Mouse (Mus musculus): ENCODE results near the gene Ttc5. TPM values are rescaled to one million over a fixed set of nuclear protein-coding genes. Genes with fewer than 3 reads are reported as not detected.
"Not testable (repeated sequence)": the region's sequence is repeated elsewhere in the genome, so short reads cannot be mapped to it uniquely, and the experiment has no call there.

Gene Ttc5
- polyA plus RNA-seq, 1 experiment = 49.3 TPM

- no peak for TF ChIP-seq POLR2A (IDR thresholded peaks at IDR 0.05; ENCODE audit: borderline replicate concordance, low read depth, low read length)
- TF ChIP-seq CTCF (IDR thresholded peaks at IDR 0.05; ENCODE audit: low read depth, low read length) = no peak
- Histone ChIP-seq H3K4me3 (ENCODE audit: insufficient read depth, low read length) (peak overlapping the region; percentile 86), H3K4me1 (ENCODE audit: control insufficient read depth, insufficient read depth, low read length) (peaks cover 2% of the 10 kb centered on the region), H3K27ac (ENCODE audit: insufficient read depth, low read depth, low read length) (peak overlapping the region; percentile 34)
These were observed 698 bp downstream of the Ttc5 start for GRCm38 (mm10) chr14:50784391-50785250.

DNA sequence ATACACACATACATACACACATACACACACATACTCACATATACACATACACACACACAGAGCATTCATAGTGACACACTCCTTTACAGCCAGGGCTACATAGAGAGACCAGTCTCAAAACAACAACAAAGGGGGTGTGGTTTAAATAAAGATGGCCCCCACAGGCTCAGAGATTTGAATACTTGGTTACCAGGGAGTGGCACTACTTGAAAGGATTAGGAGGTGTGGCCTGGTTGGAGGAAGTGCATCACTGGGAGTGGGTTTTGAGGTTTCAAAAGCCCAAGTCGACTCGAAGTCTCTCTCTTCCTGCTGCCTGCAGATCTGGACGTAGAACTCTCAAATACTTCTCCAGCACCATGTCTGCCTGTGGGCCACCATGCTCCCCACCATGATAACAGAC, 3.2 kb downstream of the Ttc5 start:
- Histone ChIP-seq H3K27ac (ENCODE audit: insufficient read depth, low read depth, low read length) (no peak overlapping the region), H3K4me1 (ENCODE audit: control insufficient read depth, insufficient read depth, low read length) (peaks cover 2% of the 10 kb centered on the region), H3K4me3 (ENCODE audit: insufficient read depth, low read length) (no peak overlapping the region)
- TF ChIP-seq POLR2A (IDR thresholded peaks at IDR 0.05; ENCODE audit: borderline replicate concordance, low read depth, low read length) = no peak
- no peak for TF ChIP-seq CTCF (IDR thresholded peaks at IDR 0.05; ENCODE audit: low read depth, low read length)

- H3K27ac ChIP-seq (ENCODE audit: insufficient read depth, low read depth, low read length) = no peak overlapping the region
- no peak overlapping the region for H3K4me3 ChIP-seq (ENCODE audit: insufficient read depth, low read length)
- TF ChIP-seq POLR2A (IDR thresholded peaks at IDR 0.05; ENCODE audit: borderline replicate concordance, low read depth, low read length) (no peak), CTCF (IDR thresholded peaks at IDR 0.05; ENCODE audit: low read depth, low read length) (no peak)
- H3K4me1 ChIP-seq (ENCODE audit: control insufficient read depth, insufficient read depth, low read length) = no peaks in the 10 kb centered on the region
These were observed 14.0 kb downstream of the Ttc5 start for GRCm38 (mm10) chr14:50771342-50771741.

DNA sequence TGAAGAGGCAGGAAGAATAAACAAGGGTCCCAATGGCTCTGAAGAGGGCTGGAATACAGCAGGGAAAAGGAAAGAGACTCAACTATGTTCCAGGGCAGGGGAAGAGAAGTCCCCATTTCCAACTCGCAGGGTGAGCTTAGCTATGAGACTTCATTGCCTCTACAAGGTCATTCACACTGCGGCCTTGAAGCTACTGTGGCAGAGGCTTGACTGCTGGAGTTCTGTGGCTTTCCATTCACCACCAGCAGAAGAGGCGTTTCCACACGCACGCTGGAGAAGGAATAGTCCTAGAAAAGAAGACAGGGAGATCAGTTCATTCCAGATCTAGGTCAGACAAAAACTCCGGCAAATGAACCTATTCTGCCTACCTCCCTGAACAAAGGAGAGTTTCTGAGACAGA, 19.6 kb downstream of the Ttc5 start:
- TF ChIP-seq CTCF (IDR thresholded peaks at IDR 0.05; ENCODE audit: low read depth, low read length) (no peak), POLR2A (IDR thresholded peaks at IDR 0.05; ENCODE audit: borderline replicate concordance, low read depth, low read length) (no peak)
- no peak overlapping the region for H3K27ac ChIP-seq (ENCODE audit: insufficient read depth, low read depth, low read length)
- H3K4me1 ChIP-seq (ENCODE audit: control insufficient read depth, insufficient read depth, low read length) = no peaks in the 10 kb centered on the region
- no peak overlapping the region for H3K4me3 ChIP-seq (ENCODE audit: insufficient read depth, low read length)

DNA sequence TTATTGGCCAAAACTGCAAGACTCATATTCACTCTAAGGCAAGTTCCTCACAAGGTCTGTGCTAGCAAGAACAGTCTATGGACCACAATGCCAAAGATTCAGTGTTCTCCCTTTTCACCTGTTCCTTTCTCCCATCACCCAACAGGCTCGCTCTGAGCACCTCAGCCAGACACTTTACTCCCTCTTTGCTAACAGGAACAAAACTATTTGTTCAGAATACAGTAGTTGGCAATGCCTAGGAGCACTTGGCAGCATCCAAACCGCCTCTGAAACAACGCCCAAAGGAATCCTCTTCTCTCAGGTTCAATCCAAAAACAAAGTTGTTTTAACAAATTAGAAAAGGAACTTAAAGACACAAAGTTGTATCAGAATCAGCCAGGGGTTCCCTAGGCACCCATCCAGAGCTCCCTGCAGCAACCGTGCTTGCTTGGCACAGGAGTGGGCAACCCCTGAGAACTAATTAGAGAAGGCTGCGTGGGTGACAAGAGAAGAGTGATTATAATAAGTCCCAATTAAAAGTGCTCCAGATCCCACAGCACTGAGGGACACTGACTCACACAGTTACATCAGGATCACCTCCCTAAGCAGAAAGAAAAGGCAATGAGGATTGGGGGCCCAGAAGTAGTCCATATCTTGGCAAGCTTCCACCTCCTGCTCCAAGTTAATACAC, 26.8 kb downstream of the Ttc5 start:
- Histone ChIP-seq H3K4me3 (ENCODE audit: insufficient read depth, low read length) (no peak overlapping the region), H3K4me1 (ENCODE audit: control insufficient read depth, insufficient read depth, low read length) (no peaks in the 10 kb centered on the region), H3K27ac (ENCODE audit: insufficient read depth, low read depth, low read length) (no peak overlapping the region)
- no peak for TF ChIP-seq POLR2A (IDR thresholded peaks at IDR 0.05; ENCODE audit: borderline replicate concordance, low read depth, low read length)
- TF ChIP-seq CTCF (IDR thresholded peaks at IDR 0.05; ENCODE audit: low read depth, low read length) = no peak

- Histone ChIP-seq H3K27ac (ENCODE audit: insufficient read depth, low read depth, low read length) (no peak within 1 kb of the TSS), H3K4me3 (ENCODE audit: insufficient read depth, low read length) (no peak within 1 kb of the TSS), H3K4me1 (ENCODE audit: control insufficient read depth, insufficient read depth, low read length) (no peaks in the 10 kb centered on the region)
- TF ChIP-seq POLR2A (IDR thresholded peaks at IDR 0.05; ENCODE audit: borderline replicate concordance, low read depth, low read length) (no peak), CTCF (IDR thresholded peaks at IDR 0.05; ENCODE audit: low read depth, low read length) (no peak)
These were observed 40.3 kb downstream of the Ttc5 start, which contains the start of gene Olfr749 for GRCm38 (mm10) chr14:50744994-50745393. Gene Olfr749 (minus strand): TSS chr14:50745094.

DNA sequence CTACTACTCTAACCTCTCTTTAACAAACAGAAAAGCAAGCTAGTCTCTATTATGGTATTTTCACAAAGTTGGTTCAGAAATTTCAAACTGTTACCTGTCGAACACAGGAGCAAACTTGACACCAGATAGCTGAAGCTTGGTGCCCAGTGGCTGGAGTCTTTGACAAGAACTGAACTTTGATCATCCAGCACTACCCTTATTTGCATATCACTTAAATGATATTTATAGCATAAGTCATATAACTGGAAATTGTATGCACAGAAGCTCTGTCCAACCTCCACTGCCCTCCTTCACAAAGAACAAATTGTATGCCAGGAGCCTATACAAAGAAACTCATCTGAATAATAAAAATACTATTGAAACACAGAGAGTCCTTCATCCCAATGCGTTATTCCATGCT, 43.7 kb downstream of the Ttc5 start:
- TF ChIP-seq CTCF (IDR thresholded peaks at IDR 0.05; ENCODE audit: low read depth, low read length) = no peak
- TF ChIP-seq POLR2A (IDR thresholded peaks at IDR 0.05; ENCODE audit: borderline replicate concordance, low read depth, low read length) = no peak

DNA sequence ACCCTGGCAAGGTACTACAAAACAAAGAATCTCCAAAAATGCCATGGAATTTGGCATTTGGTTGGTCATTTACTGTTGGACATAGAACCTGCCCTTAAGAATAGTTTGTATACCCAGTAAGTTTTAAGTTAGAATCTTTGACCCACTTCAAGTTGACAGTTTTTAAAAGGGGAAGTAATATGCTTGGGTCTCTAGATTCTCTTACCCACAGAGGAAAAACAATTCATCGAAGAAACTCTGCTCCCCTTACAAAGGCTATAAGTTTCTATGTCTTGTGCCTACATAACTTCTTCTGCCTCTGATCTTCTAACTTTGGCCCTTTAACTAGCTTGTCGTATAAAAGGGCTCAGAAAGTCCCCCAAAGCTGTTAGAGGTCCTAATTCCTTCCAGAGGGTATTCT, 45.0 kb downstream of the Ttc5 start:
- H3K27ac ChIP-seq (ENCODE audit: insufficient read depth, low read depth, low read length) = no peak overlapping the region

More for the DNA sequence above, 43.7 kb downstream of the Ttc5 start:
- Histone ChIP-seq H3K27ac (ENCODE audit: insufficient read depth, low read depth, low read length) (no peak overlapping the region), H3K4me1 (ENCODE audit: control insufficient read depth, insufficient read depth, low read length) (no peaks in the 10 kb centered on the region), H3K4me3 (ENCODE audit: insufficient read depth, low read length) (no peak overlapping the region)

DNA sequence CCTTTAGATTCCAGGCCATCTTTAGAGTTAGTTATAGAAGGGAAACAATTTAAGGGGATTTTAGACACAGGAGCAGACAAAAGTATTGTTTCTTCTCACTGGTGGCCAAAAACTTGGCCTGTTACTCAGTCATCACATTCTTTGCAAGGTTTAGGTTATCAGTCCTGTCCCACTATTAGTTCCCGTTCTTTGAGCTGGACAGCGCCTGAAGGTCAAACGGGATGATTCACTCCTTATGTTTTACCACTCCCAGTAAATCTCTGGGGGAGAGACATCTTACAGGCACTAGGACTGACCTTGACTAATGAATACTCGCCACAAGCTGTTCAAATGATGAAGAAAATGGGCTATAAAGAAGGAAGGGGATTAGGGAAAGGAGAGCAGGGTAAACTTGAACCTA, 62.9 kb downstream of the Ttc5 start:
- not testable (repeated sequence) for H3K27ac ChIP-seq (ENCODE audit: insufficient read depth, low read depth, low read length); H3K4me3 ChIP-seq (ENCODE audit: insufficient read depth, low read length); H3K4me1 ChIP-seq (ENCODE audit: control insufficient read depth, insufficient read depth, low read length)

More for the DNA sequence above, 45.0 kb downstream of the Ttc5 start:
- no peaks in the 10 kb centered on the region for H3K4me1 ChIP-seq (ENCODE audit: control insufficient read depth, insufficient read depth, low read length)
- TF ChIP-seq POLR2A (IDR thresholded peaks at IDR 0.05; ENCODE audit: borderline replicate concordance, low read depth, low read length) = no peak
- TF ChIP-seq CTCF (IDR thresholded peaks at IDR 0.05; ENCODE audit: low read depth, low read length) = no peak
- H3K4me3 ChIP-seq (ENCODE audit: insufficient read depth, low read length) = no peak overlapping the region

- H3K27ac ChIP-seq (ENCODE audit: insufficient read depth, low read depth, low read length); H3K4me3 ChIP-seq (ENCODE audit: insufficient read depth, low read length); H3K4me1 ChIP-seq (ENCODE audit: control insufficient read depth, insufficient read depth, low read length): not testable (repeated sequence)
These were observed 65.4 kb downstream of the Ttc5 start for GRCm38 (mm10) chr14:50719875-50720274.

Other genes with a start within 250 kb of the Ttc5 start
- gene Olfr744, start 170.6 kb downstream of the Ttc5 start, polyA plus RNA-seq (2012; ENCODE audit: insufficient read depth, insufficient read length, missing spikeins) = not detected in 2 replicates
- gene Olfr745, start 146.1 kb downstream of the Ttc5 start, polyA plus RNA-seq (2012; ENCODE audit: insufficient read depth, insufficient read length, missing spikeins) = not detected in 2 replicates
- gene Olfr746, start 138.4 kb downstream of the Ttc5 start, polyA plus RNA-seq (2012; ENCODE audit: insufficient read depth, insufficient read length, missing spikeins) = not detected in 2 replicates
- not detected in 2 replicates for gene Olfr747, start 92.3 kb downstream of the Ttc5 start, polyA plus RNA-seq (2012; ENCODE audit: insufficient read depth, insufficient read length, missing spikeins)
- not detected in 2 replicates for gene Olfr748, start 78.1 kb downstream of the Ttc5 start, polyA plus RNA-seq (2012; ENCODE audit: insufficient read depth, insufficient read length, missing spikeins)
- gene Olfr749, start 40.4 kb downstream of the Ttc5 start, polyA plus RNA-seq (2012; ENCODE audit: insufficient read depth, insufficient read length, missing spikeins) = not detected in 2 replicates
- not detected in 2 replicates for gene Ccnb1ip1, start 22.2 kb upstream of the Ttc5 start, polyA plus RNA-seq (2012; ENCODE audit: insufficient read depth, insufficient read length, missing spikeins)
- gene Parp2, start 22.3 kb upstream of the Ttc5 start, polyA plus RNA-seq (2012; ENCODE audit: insufficient read depth, insufficient read length, missing spikeins) = 75.2 and 77.4 TPM in 2 replicates
- 206 and 269 TPM in 2 replicates for gene Tep1, start 85.0 kb upstream of the Ttc5 start, polyA plus RNA-seq (2012; ENCODE audit: insufficient read depth, insufficient read length, missing spikeins)
- 2.0 and 2.1 TPM in 2 replicates for gene Klhl33, start 112.0 kb upstream of the Ttc5 start, polyA plus RNA-seq (2012; ENCODE audit: insufficient read depth, insufficient read length, missing spikeins)
- gene Osgep, start 139.4 kb upstream of the Ttc5 start, polyA plus RNA-seq (2012; ENCODE audit: insufficient read depth, insufficient read length, missing spikeins) = 51.1 and 57.9 TPM in 2 replicates
- 16.7 and 21.3 TPM in 2 replicates for gene Apex1, start 139.4 kb upstream of the Ttc5 start, polyA plus RNA-seq (2012; ENCODE audit: insufficient read depth, insufficient read length, missing spikeins)
- 131 and 158 TPM in 2 replicates for gene Pip4p1, start 145.3 kb upstream of the Ttc5 start, polyA plus RNA-seq (2012; ENCODE audit: insufficient read depth, insufficient read length, missing spikeins)
- 219 and 232 TPM in 2 replicates for gene Pnp, start 145.6 kb upstream of the Ttc5 start, polyA plus RNA-seq (2012; ENCODE audit: insufficient read depth, insufficient read length, missing spikeins)
- 7.7 and 45.7 TPM in 2 replicates for gene Gm49342, start 159.0 kb upstream of the Ttc5 start, polyA plus RNA-seq (2012; ENCODE audit: insufficient read depth, insufficient read length, missing spikeins)
- gene Pnp2, start 170.5 kb upstream of the Ttc5 start, polyA plus RNA-seq (2012; ENCODE audit: insufficient read depth, insufficient read length, missing spikeins) = 1.7 and 4.5 TPM in 2 replicates
- gene Rnase10, start 222.2 kb upstream of the Ttc5 start, polyA plus RNA-seq (2012; ENCODE audit: insufficient read depth, insufficient read length, missing spikeins) = not detected in 2 replicates